Comparison of ENCODE assay signal across 10 mouse cellular contexts in genomic region chr1:170694821-170695291, GRCm38 (mm10). TPM values are rescaled to one million over a fixed set of nuclear protein-coding genes. Genes with fewer than 3 reads are reported as not detected.
DNase-seq lines count a peak whose midpoint lies in the region; ATAC-seq and TF ChIP-seq lines count a peak whose summit lies in the region.
"Had no signal": no experiment of that assay in that cellular context is flagged by ENCODE, and none has a peak within 500 bp of the region (broad histone marks: within the 10 kb centered on the region; RNA-seq: fewer than 3 reads in every experiment).

No protein-coding gene starts in this region.

- DNase-seq in layer of hippocampus, postnatal 36 days = peak; percentile 23 to 33
- no peak for DNase-seq in layer of hippocampus, adult 9-11 months
- DNase-seq in adipocyte (ENCODE audit: low spot score) = peak; percentile 92
- DNase-seq in gastrocnemius, adult 18-20 months (ENCODE audit: low spot score) = peak; percentile 81
- peak; percentile 37 to 70 for DNase-seq in kidney, postnatal 36 days
- no peak for DNase-seq in forebrain, embryonic 11.5 days (ENCODE audit: low spot score)
- DNase-seq in left cerebral cortex, adult 2 months (ENCODE audit: extremely low spot score in 1 of 2, low spot score in 2 of 2) = no peak
- no peak for DNase-seq in urinary bladder, postnatal 10 days (ENCODE audit: low spot score)

- H3K27me3 ChIP-seq in forebrain, embryonic 11.5 days (ENCODE audit: control insufficient read depth, insufficient read depth, low read length) = no peaks in the 10 kb centered on the region
- H3K27me3 ChIP-seq: embryonic facial prominence, embryonic 13.5 days had no signal

- no peaks in the 10 kb centered on the region for H3K36me3 ChIP-seq in forebrain, embryonic 11.5 days (ENCODE audit: control insufficient read depth, insufficient read depth, low read length)
- H3K36me3 ChIP-seq: embryonic facial prominence, embryonic 13.5 days had no signal

- H3K4me3 ChIP-seq in forebrain, embryonic 11.5 days (ENCODE audit: low read depth, low read length) = no peak overlapping the region
- no peak overlapping the region for H3K4me3 ChIP-seq in left cerebral cortex, adult 2 months
- H3K4me3 ChIP-seq: embryonic facial prominence, embryonic 13.5 days had no signal

- no peak for ATAC-seq in forebrain, embryonic 11.5 days (replicated peaks; ENCODE audit: low FRiP score)

- no peaks in the 10 kb centered on the region for H3K9me3 ChIP-seq in forebrain, embryonic 11.5 days (ENCODE audit: control insufficient read depth, low read length)
- H3K9me3 ChIP-seq: embryonic facial prominence, embryonic 13.5 days had no signal

- intact Hi-C loops in left cerebral cortex, adult 2 months (cut with DNase I) = no loop called here

- H3K27ac ChIP-seq in forebrain, embryonic 11.5 days (ENCODE audit: low read depth, low read length) = no peak overlapping the region
- H3K27ac ChIP-seq in left cerebral cortex, adult 2 months = no peak overlapping the region
- H3K27ac ChIP-seq: embryonic facial prominence, embryonic 13.5 days; liver, embryonic 14.5 days had no signal

- no peak overlapping the region for H3K9ac ChIP-seq in forebrain, embryonic 11.5 days (ENCODE audit: low read length)
- H3K9ac ChIP-seq: embryonic facial prominence, embryonic 13.5 days; liver, embryonic 14.5 days had no signal

- H3K4me1 ChIP-seq in forebrain, embryonic 11.5 days (replicated peaks; ENCODE audit: control insufficient read depth, insufficient read depth, low read length) = no peaks in the 10 kb centered on the region

- H3K4me2 ChIP-seq in forebrain, embryonic 11.5 days (ENCODE audit: low read depth, low read length, severe bottlenecking) = no peak overlapping the region
- H3K4me2 ChIP-seq: embryonic facial prominence, embryonic 13.5 days had no signal

- 65% methylated on average over 5 of the region's 5 CpGs for WGBS in forebrain, embryonic 11.5 days

- TF ChIP-seq CTCF in left cerebral cortex, adult 2 months (IDR thresholded peaks at IDR 0.05) = no peak

RNA-seq across cellular contexts. Expression of gene Olfml2b, which starts 50.5 kb away (rescaled TPM):
- 10 to 100 TPM; 40.6 to 52.9 TPM for total RNA-seq in layer of hippocampus, postnatal 36 days (2021)
- total RNA-seq in gastrocnemius, adult 18-20 months (2021) = 1 to 10 TPM; 2.8 to 3.3 TPM
- 4.4 and 6.0 TPM in 2 replicates for polyA plus RNA-seq in forebrain, embryonic 11.5 days (2014; fragmentation: Nextera tagmentation; extraction: Ambion mirVana)
- 1 to 10 TPM; 2.9 to 3.2 TPM for total RNA-seq in left cerebral cortex, adult 2 months (2021)

Comparison
In these comparisons a context has a peak if more than half of its experiments do, and no peak if none do; other contexts are left out.
1. DNase-seq: peak in layer of hippocampus, postnatal 36 days (2 of 2), adipocyte (single experiment), gastrocnemius, adult 18-20 months (single experiment) and kidney, postnatal 36 days (2 of 2); none in layer of hippocampus, adult 9-11 months (single experiment), forebrain, embryonic 11.5 days (single experiment), left cerebral cortex, adult 2 months (0 of 2) and urinary bladder, postnatal 10 days (single experiment).
2. RNA of gene Olfml2b, which starts 50.5 kb away (total RNA-seq): 40.6 to 52.9 TPM in layer of hippocampus, postnatal 36 days; 2.8 to 3.3 TPM in gastrocnemius, adult 18-20 months and 2.9 to 3.2 TPM in left cerebral cortex, adult 2 months; every median in the first group is over 4 times any median in the second.